Mouse (Mus musculus) large intestine, adult 2 months (tissue): Measurements from ENCODE around the gene Accs. TPM values are rescaled to one million over a fixed set of nuclear protein-coding genes. Genes with fewer than 3 reads are reported as not detected.

Source experiments
- DNase-seq: peaks from one replicate; pipeline ENCODE4 v3.0.0-alpha.2; 2012; ENCODE audit warnings: low read depth, low spot score
- WGBS: fragments of 180-500 bp; shearing (Covaris S2); methylation state at CpG from one replicate; pipeline ENCODE4 v1.1.7; 2018; 5-methylcytosine and 5-hydroxymethylcytosine counted together
- polyA plus RNA-seq: library from polyadenylated mRNA; depleted of rRNA; stranded (reverse); fragments of >200 nt; gene quantifications from 2 replicates; pipeline ENCODE4 v1.2.3, GENCODE M21; 2012

Gene Accs
- polyA plus RNA-seq, 1 experiment, result 6.0 TPM

DNA sequence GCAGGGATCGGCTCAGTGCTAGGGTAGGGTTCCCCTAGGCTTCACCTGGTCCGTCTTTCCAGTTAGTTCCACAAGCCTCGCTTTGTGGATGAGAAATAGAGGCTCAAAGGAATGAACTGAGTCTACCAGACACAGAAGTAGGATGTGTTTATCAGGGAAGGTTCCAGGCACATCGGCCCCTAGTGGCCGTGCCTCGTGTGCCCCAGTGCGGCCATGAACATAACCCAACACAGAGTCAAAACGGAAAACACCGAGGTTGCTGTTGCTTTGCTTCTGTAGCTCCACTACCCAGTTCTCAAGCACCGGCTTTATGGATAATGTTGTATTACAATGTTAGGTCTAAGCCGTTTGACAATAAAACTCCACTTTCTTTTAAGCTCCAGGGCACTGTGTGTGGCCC is 18.8 kb upstream of the Accs start:
- no peak for DNase-seq
- 87% methylated on average over 11 of the region's 11 CpGs for WGBS

DNA sequence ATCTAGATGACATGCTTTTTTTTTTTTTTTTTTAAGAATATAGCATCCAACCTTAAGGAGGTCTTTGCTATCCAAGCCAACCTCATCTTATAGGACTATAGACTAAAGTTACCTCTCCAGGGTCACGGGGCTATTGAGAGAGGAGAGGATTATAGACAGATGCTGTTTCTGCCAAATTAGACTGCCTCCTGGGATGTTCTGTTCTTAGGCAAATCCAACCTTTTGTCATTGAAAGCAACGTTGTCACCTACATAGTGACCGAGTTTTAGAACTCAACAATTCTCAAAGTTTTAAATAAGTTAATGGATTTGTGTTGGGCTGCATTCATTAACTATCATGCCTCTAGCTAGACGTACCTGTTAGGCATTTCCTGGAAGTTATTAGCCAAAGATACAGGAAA is 13.5 kb upstream of the Accs start:
- no peak for DNase-seq
- WGBS, result 75% methylated on average over 4 of the region's 4 CpGs

DNA sequence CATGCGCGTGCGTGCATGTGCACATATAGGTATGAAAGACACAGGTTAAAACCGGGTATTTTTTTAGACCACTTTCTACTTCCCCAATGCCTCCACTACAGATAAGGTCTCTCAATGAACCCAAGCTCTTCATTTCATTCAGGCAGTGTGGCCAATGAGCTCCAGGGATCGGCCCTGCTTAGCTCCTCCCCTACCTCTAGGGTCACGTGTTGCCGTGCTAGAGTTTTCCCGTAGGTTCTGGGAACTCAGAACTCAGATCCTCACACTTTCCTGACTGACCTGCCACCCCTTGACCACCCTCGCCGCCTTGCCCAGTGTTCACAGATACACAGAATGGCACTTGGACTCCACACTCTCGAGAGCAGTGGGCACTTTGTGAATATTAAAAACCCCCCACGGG is 9.1 kb upstream of the Accs start:
- DNase-seq, result no peak
- WGBS, result 69% methylated on average over 12 of the region's 12 CpGs

DNA sequence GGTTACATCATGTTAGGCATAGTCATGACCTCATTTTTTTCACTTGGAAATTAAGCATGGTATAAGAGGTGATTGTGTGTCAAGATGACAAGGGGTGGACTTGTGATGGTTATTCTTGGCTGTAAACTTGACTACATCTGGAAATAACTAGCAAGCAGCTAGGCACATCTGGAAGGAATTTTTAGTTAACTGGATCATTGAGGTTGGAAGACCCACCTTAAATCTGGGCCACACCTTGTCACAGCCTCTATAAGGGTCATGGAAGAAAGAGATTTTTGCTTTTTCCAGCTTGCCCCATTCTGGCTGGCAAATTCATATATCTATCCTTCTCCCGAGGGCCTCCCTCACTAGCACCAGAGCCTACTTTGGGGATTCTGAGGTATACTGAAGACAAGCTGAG is 1.6 kb upstream of the Accs start:
- 87% methylated on average over 1 of the region's 1 CpGs for WGBS
- no peak for DNase-seq

DNA sequence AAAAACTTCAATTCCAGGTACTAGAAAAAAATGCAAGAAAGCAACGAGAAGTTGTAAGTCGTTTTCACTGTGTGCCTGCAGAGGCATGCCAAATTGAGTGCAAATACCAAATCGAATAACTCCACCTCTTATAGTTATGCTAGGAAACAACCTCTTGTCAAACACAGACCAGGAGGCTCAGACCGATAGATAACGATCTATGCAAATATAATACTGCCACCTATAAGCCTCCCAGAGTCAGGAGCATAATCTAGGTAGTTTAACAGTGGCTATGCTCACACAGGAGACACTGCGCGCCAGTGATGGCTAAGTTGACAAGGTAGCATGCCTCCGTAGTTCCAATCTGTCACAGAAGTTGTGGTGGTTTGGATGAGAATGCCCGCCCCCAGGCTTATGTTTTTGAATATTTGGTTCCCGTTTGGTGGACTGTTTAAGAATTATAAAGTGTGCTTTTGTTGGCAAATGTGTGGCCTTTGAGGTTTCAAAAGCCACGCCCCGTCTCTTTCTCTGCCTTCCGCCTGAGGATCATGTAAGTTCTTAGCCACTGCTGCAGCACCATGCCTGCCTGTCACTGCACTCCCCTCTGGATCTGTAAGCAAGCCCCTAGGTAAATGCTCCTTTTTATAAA is 688 bp upstream of the Accs start:
- DNase-seq, result no peak
- WGBS, result 14% methylated on average over 13 of the region's 13 CpGs

DNA sequence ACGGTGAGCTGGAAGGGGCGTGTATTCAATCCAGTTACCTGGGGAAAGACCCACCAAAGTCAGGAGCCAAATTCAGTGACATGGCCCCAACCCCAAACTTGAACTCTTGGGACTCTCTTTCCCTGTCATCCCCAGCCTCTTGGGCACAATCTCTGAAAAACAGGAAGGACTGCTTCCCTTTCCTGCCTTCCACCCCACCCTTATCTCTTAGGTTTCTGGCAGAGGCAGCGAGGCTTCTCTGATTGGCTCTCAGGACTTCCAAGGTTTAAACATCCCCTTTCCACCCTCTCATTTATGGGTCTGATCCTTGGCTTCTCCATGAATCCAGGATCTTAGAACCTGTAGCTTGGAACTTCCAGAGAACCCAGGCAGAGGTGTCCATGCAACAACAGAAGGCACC is 8.4 kb downstream of the Accs start:
- no peak for DNase-seq
- 98% methylated on average over 3 of the region's 3 CpGs for WGBS

DNA sequence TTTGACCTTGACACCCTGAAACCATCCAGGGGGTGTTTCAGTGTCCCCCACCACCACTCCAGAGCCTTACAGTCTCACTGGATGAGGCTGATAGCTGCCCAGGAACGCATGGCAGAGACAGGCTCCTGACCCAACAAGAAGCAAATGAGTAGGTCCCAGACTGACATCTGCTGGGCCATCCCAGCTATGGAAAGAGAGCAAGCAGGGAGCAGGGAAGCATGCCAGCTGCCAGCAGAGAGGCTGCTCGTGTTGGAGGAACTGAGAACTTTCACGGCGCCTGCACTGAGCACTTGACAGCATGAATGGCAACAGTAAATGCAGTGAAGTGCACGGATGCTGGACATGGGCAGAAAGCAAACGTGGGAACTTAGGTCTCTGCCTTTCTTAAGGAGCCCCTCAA is 9.6 kb downstream of the Accs start:
- WGBS, result 80% methylated on average over 6 of the region's 6 CpGs
- no peak for DNase-seq

DNA sequence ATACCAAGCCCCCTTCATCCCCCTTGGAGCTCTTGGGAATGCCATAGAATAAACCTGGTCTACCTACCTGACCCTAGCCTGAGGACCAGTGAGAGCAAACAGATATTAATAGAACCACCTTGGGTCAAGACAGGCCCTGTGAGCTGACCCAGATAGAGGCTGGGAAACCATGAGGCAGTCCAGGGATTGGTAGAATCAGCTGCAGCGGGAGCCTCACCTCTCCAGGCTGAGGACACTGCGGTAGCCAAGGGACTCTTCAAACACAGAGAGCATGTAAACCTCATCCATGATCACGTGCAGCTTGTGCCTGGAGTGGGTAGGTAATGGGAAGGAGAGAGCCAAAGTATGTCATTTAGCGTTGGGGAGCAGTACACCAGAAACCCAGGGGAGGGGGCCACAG is 10.8 kb downstream of the Accs start:
- no peak for DNase-seq
- WGBS, result 94% methylated on average over 4 of the region's 4 CpGs

DNA sequence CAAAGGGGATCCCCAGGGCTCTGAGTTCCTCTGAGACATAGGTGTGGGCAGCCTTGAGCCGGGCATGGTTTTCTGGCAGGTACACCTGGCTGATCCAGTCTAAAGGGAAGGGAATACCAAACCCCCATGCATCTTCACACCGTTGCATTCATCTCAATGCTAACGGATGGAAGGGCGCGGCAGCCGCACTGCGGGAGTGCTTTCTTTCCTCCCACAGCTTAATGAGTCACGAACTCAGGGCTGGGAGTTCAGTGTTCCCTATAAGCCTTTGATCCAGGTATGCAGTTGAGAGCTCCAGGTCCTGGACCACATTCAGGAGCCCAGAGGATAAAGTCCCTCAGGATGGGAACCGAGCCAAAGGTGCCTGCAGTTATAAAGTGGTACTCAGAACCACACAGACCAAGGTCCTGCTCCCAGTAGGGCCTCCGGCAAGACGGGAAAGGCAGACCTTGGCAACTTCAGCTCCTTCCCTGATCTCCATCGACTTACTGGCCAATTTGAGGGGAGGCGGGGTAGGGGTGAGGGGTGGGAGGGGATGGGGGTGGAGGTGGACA is 13.4 kb downstream of the Accs start:
- 43% methylated on average over 13 of the region's 13 CpGs for whole genome bisulfite sequencing
- no peak for DNase-seq

DNA sequence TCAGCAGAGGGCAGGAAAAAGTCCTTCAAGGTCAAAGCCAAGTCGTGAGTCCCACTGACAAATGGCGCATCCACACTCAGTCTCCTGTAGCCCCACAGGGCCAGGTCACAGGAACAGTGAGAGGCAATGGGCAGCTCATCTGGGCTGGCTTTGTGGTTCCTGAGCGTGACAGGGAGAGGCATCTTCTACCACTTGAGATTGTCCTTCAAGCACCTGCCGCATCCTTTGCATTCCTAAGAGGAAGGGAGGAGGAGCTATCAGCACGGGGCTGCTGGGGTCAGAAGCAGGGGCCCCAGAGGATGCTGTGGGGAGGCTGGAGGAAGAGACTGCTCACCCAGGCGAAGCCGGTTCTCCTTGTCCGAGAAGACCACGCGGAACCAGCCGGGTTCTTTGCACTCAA is 14.1 kb downstream of the Accs start:
- WGBS, result 86% methylated on average over 11 of the region's 11 CpGs
- no peak for DNase-seq

DNA sequence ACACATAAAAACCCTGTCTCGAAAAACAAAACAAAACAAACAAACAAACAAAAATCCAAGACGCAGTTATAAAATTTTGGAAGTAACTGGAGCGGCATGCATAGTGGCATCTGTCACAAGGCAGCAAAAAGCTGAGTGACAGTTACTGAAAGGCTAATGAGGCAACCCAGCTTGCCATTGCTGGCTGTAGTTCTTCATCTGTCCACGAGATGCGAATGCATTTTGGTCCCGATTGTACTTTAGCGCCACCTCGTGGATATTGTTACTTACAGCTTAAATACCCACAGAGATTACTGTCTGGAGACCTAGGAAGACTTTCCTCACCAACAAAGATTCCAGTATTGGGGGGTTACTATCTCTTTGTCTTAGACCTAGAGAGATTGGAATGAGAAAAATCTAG is 26.2 kb downstream of the Accs start:
- 14% methylated on average over 8 of the region's 8 CpGs for WGBS

DNA sequence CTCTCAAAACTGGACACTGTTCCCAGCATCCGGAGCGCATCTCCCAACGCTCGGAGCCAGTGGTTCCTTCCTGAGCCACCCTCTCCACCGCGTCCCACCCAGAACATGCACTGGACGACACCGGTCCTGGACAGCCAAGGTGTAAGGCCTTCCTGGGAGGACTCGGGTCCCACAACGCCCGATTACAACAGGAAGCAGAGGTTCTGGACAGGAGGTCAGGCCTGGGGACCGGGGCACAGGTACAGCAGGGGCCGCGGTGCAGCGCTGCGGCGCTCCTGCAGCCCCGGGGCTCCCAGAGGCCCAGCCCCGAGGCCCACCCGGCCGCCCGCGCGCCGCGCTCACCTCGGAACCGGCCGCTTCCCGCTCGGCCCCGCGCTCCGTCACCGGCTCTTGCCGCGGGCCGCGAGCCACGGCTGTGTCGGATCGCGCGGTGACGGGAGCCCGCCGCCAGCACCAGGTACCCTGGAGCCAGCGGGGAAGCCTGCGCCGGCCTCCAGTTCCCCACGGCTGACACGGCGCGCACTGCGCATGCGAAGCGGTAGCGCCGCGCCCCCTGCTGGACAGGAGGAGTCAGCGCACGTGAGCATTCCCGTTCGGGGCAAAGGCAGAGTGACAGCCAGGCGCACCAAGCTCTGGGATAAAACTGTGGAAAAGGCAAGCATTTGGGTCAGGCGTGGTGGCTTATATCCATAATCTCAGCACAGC is 27.5 kb downstream of the Accs start, which contains the start of gene Ext2:
Gene Ext2 (minus strand): TSS at position 524 of the 705 bp plus-strand sequence.
- WGBS, result 1% methylated on average over 65 of the region's 66 CpGs
- peak; percentile 54 for DNase-seq

More for the DNA sequence above, 26.2 kb downstream of the Accs start:
- DNase-seq, result peak; percentile 90

DNA sequence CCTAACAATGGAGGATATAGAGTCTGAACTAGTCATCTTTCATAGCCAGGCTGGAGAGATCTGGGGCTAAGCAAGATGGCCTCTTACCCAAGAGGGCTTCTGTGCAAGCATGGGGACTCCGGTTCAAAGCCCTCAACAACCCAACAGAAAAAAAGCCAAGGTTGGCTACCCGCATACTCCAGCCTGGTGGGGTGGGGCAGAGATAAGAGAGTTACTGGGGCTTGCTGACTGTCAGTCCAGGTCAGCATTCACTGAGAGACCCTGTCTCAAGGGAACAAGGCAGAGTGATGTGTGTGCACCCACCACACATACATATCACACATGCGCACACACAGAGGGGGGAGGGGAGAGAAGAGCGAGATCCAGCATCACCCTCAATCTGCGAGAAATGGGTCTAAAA is 32.0 kb downstream of the Accs start:
- WGBS, result 94% methylated on average over 5 of the region's 5 CpGs

DNA sequence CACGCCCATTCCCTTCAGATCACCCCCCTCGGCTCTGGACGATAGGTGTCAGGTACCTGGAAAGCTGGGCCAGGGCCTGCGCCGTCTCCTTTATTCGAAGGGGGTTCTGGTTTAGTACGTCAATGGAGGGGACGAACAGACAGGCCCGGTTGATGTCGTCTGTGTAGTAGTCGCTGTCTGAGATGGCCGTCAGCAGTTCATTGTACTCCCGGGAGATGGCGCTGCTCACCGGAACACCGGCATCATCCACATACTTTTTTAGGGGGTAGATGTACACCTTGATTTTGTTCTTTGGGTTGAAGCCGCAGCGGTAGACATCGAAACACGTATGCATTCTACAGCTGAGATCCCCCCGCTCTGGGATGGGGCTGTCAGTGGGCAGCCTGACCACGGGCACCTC is 36.4 kb downstream of the Accs start:
- WGBS, result 96% methylated on average over 22 of the region's 22 CpGs
- DNase-seq, result no peak

More for the DNA sequence above, 32.0 kb downstream of the Accs start:
- DNase-seq, result no peak

DNA sequence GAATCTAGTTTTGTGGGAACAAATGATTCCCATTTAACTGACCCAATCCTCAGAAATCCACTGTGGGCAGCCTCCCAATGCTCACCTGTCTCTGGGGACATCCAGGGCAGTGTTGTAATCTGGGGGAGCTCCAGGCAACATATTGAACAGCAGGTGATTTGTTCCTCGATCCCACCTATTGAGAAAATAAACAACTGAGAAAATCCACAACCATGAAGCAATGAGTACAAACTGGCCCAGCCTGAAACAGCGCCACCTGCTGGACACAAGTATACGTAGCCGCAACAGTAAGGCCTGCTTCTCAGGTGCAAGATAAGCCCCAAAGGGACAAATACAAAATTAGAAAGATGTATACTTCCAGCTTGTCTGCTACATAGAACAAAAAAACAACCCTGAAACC is 37.9 kb downstream of the Accs start:
- DNase-seq, result peak; percentile 32

DNA sequence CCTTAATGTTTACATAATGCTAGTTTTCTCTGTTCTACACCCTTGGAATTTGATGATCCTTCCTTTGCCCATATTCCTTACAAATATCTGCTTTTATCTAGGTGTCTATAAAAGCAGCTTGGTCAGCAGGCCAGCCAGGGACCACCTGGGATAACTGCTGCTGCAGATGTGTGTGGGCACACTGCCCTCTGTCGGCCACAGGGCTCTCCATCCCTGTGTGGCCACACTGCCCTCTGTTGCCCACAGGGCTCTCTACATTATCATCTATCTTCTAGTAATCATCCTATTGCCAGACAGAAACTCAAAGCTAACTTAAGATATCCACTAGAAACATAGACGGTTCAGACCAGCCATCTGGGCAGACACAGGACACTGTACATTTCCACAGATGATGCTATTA is 39.8 kb downstream of the Accs start:
- 8% methylated on average over 2 of the region's 2 CpGs for WGBS
- no peak for DNase-seq

More for the DNA sequence above, 37.9 kb downstream of the Accs start:
- 33% methylated on average over 4 of the region's 4 CpGs for WGBS

DNA sequence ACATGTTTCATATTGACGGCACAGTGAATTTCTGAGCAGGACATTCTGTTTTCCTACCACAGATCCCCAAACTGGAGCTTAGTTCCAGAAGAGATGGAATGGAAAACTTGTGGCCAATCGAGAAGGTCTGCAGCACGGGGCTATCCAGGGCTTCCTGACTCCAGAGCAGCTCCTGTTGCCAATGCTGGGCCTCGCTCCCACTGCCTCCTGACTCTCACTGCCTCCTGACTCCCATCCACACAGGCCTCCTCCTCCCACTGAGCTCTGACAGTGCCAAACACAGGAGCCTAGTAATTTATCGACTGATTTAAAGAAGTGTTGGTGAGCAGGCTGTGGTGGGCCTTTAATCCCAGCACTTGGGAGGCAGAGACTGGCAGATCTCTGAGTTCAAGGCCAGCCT is 41.7 kb downstream of the Accs start:
- DNase-seq, result no peak
- WGBS, result 91% methylated on average over 5 of the region's 5 CpGs

DNA sequence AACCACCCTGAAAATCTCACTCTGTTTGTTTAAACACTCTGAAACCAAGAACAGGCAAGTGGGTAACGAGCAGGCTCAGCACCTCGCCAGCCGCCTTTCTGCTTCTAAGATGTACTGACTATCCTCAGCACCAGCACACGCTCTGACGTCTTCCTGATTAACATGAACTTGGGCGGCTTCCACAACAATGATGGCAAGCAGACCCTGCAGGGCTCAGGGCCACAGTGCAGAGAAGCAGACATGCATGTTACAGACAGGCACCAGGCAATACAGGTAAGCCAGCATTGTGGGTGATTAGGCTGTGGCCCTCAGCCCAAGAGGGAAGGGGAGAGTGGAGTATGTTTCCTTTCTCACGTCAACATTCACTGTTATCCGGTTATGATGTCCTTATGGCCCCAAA is 42.3 kb downstream of the Accs start:
- 80% methylated on average over 8 of the region's 8 CpGs for WGBS
- DNase-seq, result no peak

DNA sequence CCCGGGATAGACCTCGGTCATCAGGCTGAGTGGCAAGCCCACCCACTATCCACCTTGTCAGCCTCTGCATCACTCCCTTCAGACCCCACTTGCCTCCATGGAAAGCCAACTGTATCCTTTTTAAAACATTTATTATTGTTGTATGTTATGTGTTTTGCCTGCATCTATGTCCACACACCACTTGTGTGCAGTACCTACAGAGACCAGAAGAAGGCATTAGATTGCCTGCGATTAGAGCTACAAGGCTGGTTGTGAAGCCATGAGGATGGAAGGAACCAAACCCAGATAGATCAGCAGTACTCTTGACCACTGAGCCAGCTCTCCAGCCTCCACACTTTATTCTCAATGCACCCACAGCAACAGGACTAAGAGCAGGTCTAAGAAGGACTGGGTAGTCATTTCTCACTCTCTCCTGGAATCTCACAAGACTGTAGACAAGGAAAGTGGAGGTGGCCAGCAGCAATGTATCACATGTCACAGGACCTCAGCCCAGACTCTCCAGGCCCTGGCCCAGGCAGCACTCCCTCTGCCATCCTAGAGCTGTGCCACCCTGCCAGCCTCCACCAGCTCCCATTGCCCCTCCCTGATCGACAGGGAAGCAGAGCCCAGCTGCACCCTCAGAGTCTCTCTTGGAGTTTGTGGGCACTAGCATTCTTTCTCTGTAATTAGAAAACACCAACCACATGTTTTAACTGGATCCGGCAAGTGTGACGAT is 43.1 kb downstream of the Accs start:
- 86% methylated on average over 6 of the region's 6 CpGs for WGBS

DNA sequence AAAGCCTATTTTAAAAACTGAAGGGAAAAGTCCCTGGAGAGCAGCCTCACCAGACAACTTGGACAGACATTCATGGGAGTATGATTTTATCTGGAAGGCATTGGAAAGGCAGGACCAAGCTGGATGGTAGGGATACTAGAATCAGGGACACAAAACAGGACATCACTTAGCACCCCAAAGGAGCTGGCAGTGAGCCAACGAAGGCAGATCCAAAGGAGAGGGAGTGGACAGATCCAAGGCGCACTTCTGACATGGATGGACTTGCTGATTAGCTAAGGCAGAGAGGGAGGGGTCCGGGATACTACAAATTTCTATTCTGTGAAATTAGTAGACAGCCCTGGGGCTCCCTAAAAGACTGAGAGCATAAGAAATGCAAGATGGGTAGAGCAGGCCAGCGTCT is 44.2 kb downstream of the Accs start:
- 85% methylated on average over 4 of the region's 4 CpGs for WGBS
- DNase-seq, result no peak

More for the DNA sequence above, 43.1 kb downstream of the Accs start:
- no peak for DNase-seq

DNA sequence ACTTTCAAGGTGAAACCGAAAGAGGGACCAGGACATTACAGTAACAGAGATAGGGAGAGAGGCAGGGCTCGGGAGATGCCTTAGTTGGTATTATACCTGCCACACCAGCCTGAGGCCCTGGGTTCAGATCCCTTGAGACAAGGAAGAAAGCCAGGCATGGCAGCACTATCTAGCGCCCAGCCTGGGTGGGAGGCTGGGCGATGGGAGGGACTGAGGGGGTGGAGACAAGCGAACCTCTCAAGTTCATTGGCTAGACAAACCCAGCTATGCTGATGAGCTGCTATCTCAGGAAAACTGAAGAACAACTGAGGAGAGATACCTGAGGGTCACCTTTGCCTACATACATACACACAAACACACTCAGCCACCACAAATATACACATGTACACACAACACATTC is 44.7 kb downstream of the Accs start:
- DNase-seq, result no peak
- WGBS, result 92% methylated on average over 5 of the region's 5 CpGs
